Mouse (Mus musculus): ENCODE data around the gene Jund. TPM values are rescaled to one million over a fixed set of nuclear protein-coding genes. Genes with fewer than 3 reads are reported as not detected.
A peak's percentile ranks its signal among the peaks of the same experiment; 100 is the strongest.

The Jund gene
- polyA plus RNA-seq, 1 experiment from 2014 or later = 267 TPM

GRCm38 (mm10) chr8:70691727-70692231 is 7.0 kb upstream of the Jund start:
- Histone ChIP-seq H3K36me3 (no peaks in the 10 kb centered on the region), H3K9me3 (no peaks in the 10 kb centered on the region), H3K27ac (peak overlapping the region; percentile 80), H3K4me1 (peaks cover 37% of the 10 kb centered on the region), H3K4me3 (peak overlapping the region; percentile 19), H3K27me3 (replicated peaks) (no peaks in the 10 kb centered on the region), H3K9ac (peak overlapping the region; percentile 45), H3K4me2 (replicated peaks) (peak overlapping the region; percentile 60)
- ATAC-seq (ENCODE audit: low FRiP score, low read depth) = peak; percentile 67
- under 1% methylated on average over 20 of the region's 20 CpGs for WGBS

GRCm38 (mm10) chr8:70693636-70694035 is 5.1 kb upstream of the Jund start:
- Histone ChIP-seq H3K9ac (no peak overlapping the region), H3K27ac (no peak overlapping the region), H3K27me3 (replicated peaks) (no peaks in the 10 kb centered on the region), H3K9me3 (no peaks in the 10 kb centered on the region), H3K4me1 (peaks cover 50% of the 10 kb centered on the region), H3K4me2 (replicated peaks) (no peak overlapping the region), H3K4me3 (no peak overlapping the region), H3K36me3 (no peaks in the 10 kb centered on the region)
- ATAC-seq (ENCODE audit: low FRiP score, low read depth) = no peak
- 77% methylated on average over 5 of the region's 5 CpGs for WGBS

GRCm38 (mm10) chr8:70695318-70696018 is 3.3 kb upstream of the Jund start:
- H3K9me3 ChIP-seq = no peaks in the 10 kb centered on the region
- H3K27ac ChIP-seq = peak overlapping the region; percentile 37; the same call in 1 of the 2 replicates
- 0 out of 2 replicates have a peak overlapping the region, but pooled peaks have one; percentile 26 for H3K9ac ChIP-seq
- no peak overlapping the region for H3K4me3 ChIP-seq
- ATAC-seq (ENCODE audit: low FRiP score, low read depth) = no peak
- peak overlapping the region; percentile 86; the same call in 1 of the 2 replicates for H3K4me2 ChIP-seq (replicated peaks)
- no peaks in the 10 kb centered on the region for H3K36me3 ChIP-seq
- peaks cover 50% of the 10 kb centered on the region for H3K4me1 ChIP-seq
- no peaks in the 10 kb centered on the region for H3K27me3 ChIP-seq (replicated peaks)
- WGBS = 27% methylated on average over 32 of the region's 32 CpGs

- Histone ChIP-seq H3K27me3 (replicated peaks) (no peaks in the 10 kb centered on the region), H3K9me3 (no peaks in the 10 kb centered on the region), H3K4me2 (replicated peaks) (peak overlapping the region; percentile 86), H3K9ac (peak overlapping the region; percentile 13; the same call in 1 of the 2 replicates), H3K4me3 (0 out of 2 replicates have a peak overlapping the region, but pooled peaks have one; percentile 12), H3K36me3 (no peaks in the 10 kb centered on the region), H3K27ac (peak overlapping the region; percentile 37; the same call in 1 of the 2 replicates), H3K4me1 (peaks cover 52% of the 10 kb centered on the region)
- WGBS = 4% methylated on average over 31 of the region's 31 CpGs
- ATAC-seq (ENCODE audit: low FRiP score, low read depth) = no peak
These were observed 2.5 kb upstream of the Jund start for GRCm38 (mm10) chr8:70696019-70696885.

GRCm38 (mm10) chr8:70696946-70697345 is 1.8 kb upstream of the Jund start:
- Histone ChIP-seq H3K4me3 (no peak overlapping the region), H3K4me1 (peaks cover 51% of the 10 kb centered on the region), H3K36me3 (no peaks in the 10 kb centered on the region), H3K27me3 (replicated peaks) (no peaks in the 10 kb centered on the region), H3K9ac (peak overlapping the region; percentile 13), H3K4me2 (replicated peaks) (peak overlapping the region; percentile 86), H3K27ac (peak overlapping the region; percentile 28; the same call in 1 of the 2 replicates), H3K9me3 (no peaks in the 10 kb centered on the region)
- WGBS = 55% methylated on average over 4 of the region's 4 CpGs
- no peak for ATAC-seq (ENCODE audit: low FRiP score, low read depth)

- H3K4me2 ChIP-seq (replicated peaks) = peak overlapping the region; percentile 86
- H3K9me3 ChIP-seq = no peaks in the 10 kb centered on the region
- peak overlapping the region; percentile 99 for H3K4me3 ChIP-seq
- WGBS = 76% methylated on average over 12 of the region's 12 CpGs
- ATAC-seq (ENCODE audit: low FRiP score, low read depth) = no peak
- peak overlapping the region; percentile 100; the same call in 1 of the 2 replicates for H3K9ac ChIP-seq
- no peaks in the 10 kb centered on the region for H3K27me3 ChIP-seq (replicated peaks)
- peak overlapping the region; percentile 72 for H3K27ac ChIP-seq
- H3K36me3 ChIP-seq = peaks cover 4% of the 10 kb centered on the region; the same call in 1 of the 2 replicates
- peaks cover 53% of the 10 kb centered on the region for H3K4me1 ChIP-seq
These were observed 1.1 kb upstream of the Jund start for GRCm38 (mm10) chr8:70697366-70698250.

GRCm38 (mm10) chr8:70699116-70699833 is 526 bp downstream of the Jund start:
- H3K27ac ChIP-seq = peak overlapping the region; percentile 98
- peak; percentile 7 for ATAC-seq (ENCODE audit: low FRiP score, low read depth)
- peak overlapping the region; percentile 99 for H3K4me3 ChIP-seq
- H3K9me3 ChIP-seq = no peaks in the 10 kb centered on the region
- peak overlapping the region; percentile 86 for H3K4me2 ChIP-seq (replicated peaks)
- WGBS = under 1% methylated on average over 89 of the region's 89 CpGs
- H3K9ac ChIP-seq = peak overlapping the region; percentile 100
- H3K27me3 ChIP-seq (replicated peaks) = no peaks in the 10 kb centered on the region
- H3K36me3 ChIP-seq = peaks cover 15% of the 10 kb centered on the region
- peaks cover 58% of the 10 kb centered on the region for H3K4me1 ChIP-seq

GRCm38 (mm10) chr8:70699834-70700554 is 1.2 kb downstream of the Jund start:
- peak; percentile 2; the same call in 1 of the 2 replicates for ATAC-seq (ENCODE audit: low FRiP score, low read depth)
- peak overlapping the region; percentile 98 for H3K27ac ChIP-seq
- peak overlapping the region; percentile 86 for H3K4me2 ChIP-seq (replicated peaks)
- H3K9ac ChIP-seq = peak overlapping the region; percentile 100
- peak overlapping the region; percentile 99 for H3K4me3 ChIP-seq
- H3K27me3 ChIP-seq (replicated peaks) = no peaks in the 10 kb centered on the region
- H3K36me3 ChIP-seq = peaks cover 15% of the 10 kb centered on the region
- H3K9me3 ChIP-seq = no peaks in the 10 kb centered on the region
- WGBS = under 1% methylated on average over 58 of the region's 59 CpGs
- peaks cover 57% of the 10 kb centered on the region for H3K4me1 ChIP-seq

- H3K9me3 ChIP-seq = no peaks in the 10 kb centered on the region
- WGBS = under 1% methylated on average over 20 of the region's 20 CpGs
- peak overlapping the region; percentile 98 for H3K27ac ChIP-seq
- H3K27me3 ChIP-seq (replicated peaks) = no peaks in the 10 kb centered on the region
- ATAC-seq (ENCODE audit: low FRiP score, low read depth) = no peak
- peak overlapping the region; percentile 99 for H3K4me3 ChIP-seq
- peaks cover 15% of the 10 kb centered on the region for H3K36me3 ChIP-seq
- peak overlapping the region; percentile 100 for H3K9ac ChIP-seq
- peak overlapping the region; percentile 86 for H3K4me2 ChIP-seq (replicated peaks)
- H3K4me1 ChIP-seq = peaks cover 51% of the 10 kb centered on the region
These were observed 1.8 kb downstream of the Jund start for GRCm38 (mm10) chr8:70700555-70700922.
